Mouse (Mus musculus): Measurements from ENCODE around the gene Tsku. TPM values are rescaled to one million over a fixed set of nuclear protein-coding genes. Genes with fewer than 3 reads are reported as not detected.

Tsku gene
- polyA plus RNA-seq, 1 experiment = not detected

DNA sequence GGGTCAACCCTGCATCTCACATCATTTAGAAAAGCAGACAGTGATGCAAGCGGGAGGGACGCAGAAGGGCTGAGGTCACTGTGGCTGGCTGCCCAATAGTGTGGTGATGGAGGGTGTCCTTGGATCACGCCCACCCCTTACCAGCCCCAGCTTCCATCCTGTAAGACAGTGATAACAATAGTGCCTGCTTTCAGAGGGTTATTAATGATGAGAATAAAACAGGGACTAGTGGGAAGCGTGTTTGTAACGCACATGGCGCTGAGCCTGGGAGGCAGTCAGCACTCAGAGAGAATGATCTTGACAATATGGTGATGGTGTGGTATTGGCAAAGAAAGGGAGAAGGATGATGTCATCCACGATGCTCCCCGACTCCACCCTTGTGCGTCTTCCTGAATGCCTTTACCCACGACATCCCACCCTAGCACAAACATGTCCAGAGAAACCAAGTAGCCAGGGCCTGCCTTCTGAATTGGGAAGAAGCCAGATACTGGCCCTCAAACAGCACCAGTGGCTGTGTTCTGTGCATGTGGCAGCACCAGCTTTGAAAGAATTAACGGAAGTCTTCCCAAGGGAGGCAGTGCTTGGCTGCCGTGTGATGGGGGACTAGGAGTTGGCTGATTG is 27.9 kb upstream of the Tsku start:
- Histone ChIP-seq H3K4me3 (replicated peaks) (no peak overlapping the region), H3K27me3 (ENCODE audit: control insufficient read depth) (no peaks in the 10 kb centered on the region), H3K9me3 (ENCODE audit: control insufficient read depth, low read length) (no peaks in the 10 kb centered on the region), H3K36me3 (ENCODE audit: control insufficient read depth) (no peaks in the 10 kb centered on the region), H3K4me1 (ENCODE audit: control insufficient read depth) (no peaks in the 10 kb centered on the region)
- TF ChIP-seq TAL1 (IDR thresholded peaks at IDR 0.05; ENCODE audit: low read length) (no peak), GATA1 (IDR thresholded peaks at IDR 0.05; ENCODE audit: low read length) (no peak)

- Histone ChIP-seq H3K4me3 (replicated peaks) (no peak overlapping the region), H3K36me3 (ENCODE audit: control insufficient read depth) (no peaks in the 10 kb centered on the region), H3K4me1 (ENCODE audit: control insufficient read depth) (no peaks in the 10 kb centered on the region), H3K27me3 (ENCODE audit: control insufficient read depth) (no peaks in the 10 kb centered on the region), H3K9me3 (ENCODE audit: control insufficient read depth, low read length) (no peaks in the 10 kb centered on the region)
- TF ChIP-seq GATA1 (IDR thresholded peaks at IDR 0.05; ENCODE audit: low read length) (no peak), TAL1 (IDR thresholded peaks at IDR 0.05; ENCODE audit: low read length) (no peak)
Observed at GRCm38 (mm10) chr7:98387201-98387600, 26.1 kb upstream of the Tsku start.

DNA sequence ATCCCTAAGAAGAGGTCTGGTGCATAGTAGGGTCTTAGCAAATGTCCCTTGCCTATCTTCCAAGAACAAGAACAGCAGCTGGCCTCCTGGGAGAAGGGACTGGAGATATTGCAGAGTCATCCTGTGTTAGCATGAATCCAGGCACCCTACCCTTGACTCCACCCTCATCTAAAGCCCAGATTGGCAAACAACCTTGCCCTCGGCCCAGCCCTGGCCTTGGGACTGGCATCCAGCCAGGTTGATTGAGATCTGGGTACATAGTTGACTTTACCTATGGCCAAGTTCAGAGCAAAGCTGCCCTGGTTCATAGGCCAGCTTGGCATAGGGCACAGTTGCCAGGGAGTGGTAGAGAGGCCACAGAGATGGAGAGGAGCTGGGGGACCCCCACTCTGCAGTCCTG is 24.0 kb upstream of the Tsku start:
- no peaks in the 10 kb centered on the region for H3K27me3 ChIP-seq (ENCODE audit: control insufficient read depth)

GRCm38 (mm10) chr7:98383337-98383736 is 22.2 kb upstream of the Tsku start:
- TF ChIP-seq GATA1 (IDR thresholded peaks at IDR 0.05; ENCODE audit: low read length) = no peak
- no peak for TF ChIP-seq TAL1 (IDR thresholded peaks at IDR 0.05; ENCODE audit: low read length)
- Histone ChIP-seq H3K4me3 (replicated peaks) (no peak overlapping the region), H3K4me1 (ENCODE audit: control insufficient read depth) (no peaks in the 10 kb centered on the region), H3K27me3 (ENCODE audit: control insufficient read depth) (no peaks in the 10 kb centered on the region), H3K9me3 (ENCODE audit: control insufficient read depth, low read length) (no peaks in the 10 kb centered on the region), H3K36me3 (ENCODE audit: control insufficient read depth) (no peaks in the 10 kb centered on the region)

More for the DNA sequence above, 24.0 kb upstream of the Tsku start:
- Histone ChIP-seq H3K9me3 (ENCODE audit: control insufficient read depth, low read length) (no peaks in the 10 kb centered on the region), H3K36me3 (ENCODE audit: control insufficient read depth) (no peaks in the 10 kb centered on the region), H3K4me1 (ENCODE audit: control insufficient read depth) (no peaks in the 10 kb centered on the region), H3K4me3 (replicated peaks) (no peak overlapping the region)
- no peak for TF ChIP-seq GATA1 (IDR thresholded peaks at IDR 0.05; ENCODE audit: low read length)
- TF ChIP-seq TAL1 (IDR thresholded peaks at IDR 0.05; ENCODE audit: low read length) = no peak

DNA sequence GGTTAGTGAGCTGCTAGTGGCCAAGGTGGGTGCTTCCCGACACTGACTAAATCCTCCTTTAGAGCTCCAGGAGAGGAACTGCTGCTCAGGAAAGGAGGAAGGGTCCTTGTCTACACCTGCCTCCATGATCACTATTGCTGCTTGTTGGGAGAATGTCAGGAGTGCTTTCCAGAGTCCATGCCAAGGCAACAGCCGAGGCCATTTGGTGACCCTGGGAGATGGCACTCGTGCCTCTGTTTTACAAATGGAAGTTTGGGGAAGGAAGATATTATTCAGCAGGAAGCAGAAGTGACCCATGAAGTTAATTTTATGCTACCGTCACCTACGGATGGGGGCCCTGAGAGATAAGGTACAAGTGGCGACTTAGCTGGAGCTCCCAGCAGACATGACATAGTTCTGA is 21.7 kb upstream of the Tsku start:
- H3K9me3 ChIP-seq (ENCODE audit: control insufficient read depth, low read length) = no peaks in the 10 kb centered on the region
- no peaks in the 10 kb centered on the region for H3K27me3 ChIP-seq (ENCODE audit: control insufficient read depth)
- H3K4me1 ChIP-seq (ENCODE audit: control insufficient read depth) = no peaks in the 10 kb centered on the region
- TF ChIP-seq GATA1 (IDR thresholded peaks at IDR 0.05; ENCODE audit: low read length) (no peak), TAL1 (IDR thresholded peaks at IDR 0.05; ENCODE audit: low read length) (no peak)
- H3K36me3 ChIP-seq (ENCODE audit: control insufficient read depth) = no peaks in the 10 kb centered on the region
- H3K4me3 ChIP-seq (replicated peaks) = no peak overlapping the region

GRCm38 (mm10) chr7:98380224-98380925 is 19.2 kb upstream of the Tsku start:
- Histone ChIP-seq H3K4me1 (ENCODE audit: control insufficient read depth) (no peaks in the 10 kb centered on the region), H3K4me3 (replicated peaks) (no peak overlapping the region), H3K27me3 (ENCODE audit: control insufficient read depth) (no peaks in the 10 kb centered on the region), H3K36me3 (ENCODE audit: control insufficient read depth) (no peaks in the 10 kb centered on the region), H3K9me3 (ENCODE audit: control insufficient read depth, low read length) (no peaks in the 10 kb centered on the region)
- TF ChIP-seq TAL1 (IDR thresholded peaks at IDR 0.05; ENCODE audit: low read length) = no peak
- TF ChIP-seq GATA1 (IDR thresholded peaks at IDR 0.05; ENCODE audit: low read length) = no peak

- Histone ChIP-seq H3K9me3 (ENCODE audit: control insufficient read depth, low read length) (no peaks in the 10 kb centered on the region), H3K27me3 (ENCODE audit: control insufficient read depth) (no peaks in the 10 kb centered on the region), H3K36me3 (ENCODE audit: control insufficient read depth) (no peaks in the 10 kb centered on the region), H3K4me1 (ENCODE audit: control insufficient read depth) (no peaks in the 10 kb centered on the region), H3K4me3 (replicated peaks) (no peak overlapping the region)
- TF ChIP-seq GATA1 (IDR thresholded peaks at IDR 0.05; ENCODE audit: low read length) = no peak
- TF ChIP-seq TAL1 (IDR thresholded peaks at IDR 0.05; ENCODE audit: low read length) = no peak
Observed at GRCm38 (mm10) chr7:98379232-98379631, 18.1 kb upstream of the Tsku start.

DNA sequence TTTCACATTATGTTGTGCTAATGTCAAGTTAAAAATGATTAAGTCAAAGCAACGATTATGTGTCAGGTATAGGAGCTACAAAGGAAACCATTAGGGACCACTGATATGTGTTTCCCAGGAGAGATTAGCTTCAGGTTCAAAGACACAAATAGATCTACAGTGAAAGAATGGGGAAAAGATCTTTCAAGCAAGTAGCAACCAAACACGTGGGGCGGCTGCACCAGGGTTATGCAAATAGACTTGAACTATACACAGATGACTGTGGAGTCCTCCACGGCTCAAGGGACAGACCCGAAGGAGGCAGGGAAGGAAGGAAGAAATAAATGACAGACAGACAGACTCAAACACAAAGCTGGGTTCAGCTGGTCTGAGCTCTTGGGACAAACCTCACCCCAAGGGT is 16.1 kb upstream of the Tsku start:
- H3K4me3 ChIP-seq (replicated peaks) = no peak overlapping the region
- H3K9me3 ChIP-seq (ENCODE audit: control insufficient read depth, low read length) = no peaks in the 10 kb centered on the region
- H3K36me3 ChIP-seq (ENCODE audit: control insufficient read depth) = no peaks in the 10 kb centered on the region
- no peaks in the 10 kb centered on the region for H3K27me3 ChIP-seq (ENCODE audit: control insufficient read depth)
- H3K4me1 ChIP-seq (ENCODE audit: control insufficient read depth) = no peaks in the 10 kb centered on the region
- TF ChIP-seq TAL1 (IDR thresholded peaks at IDR 0.05; ENCODE audit: low read length) (no peak), GATA1 (IDR thresholded peaks at IDR 0.05; ENCODE audit: low read length) (no peak)

- Histone ChIP-seq H3K36me3 (ENCODE audit: control insufficient read depth) (no peaks in the 10 kb centered on the region), H3K9me3 (ENCODE audit: control insufficient read depth, low read length) (no peaks in the 10 kb centered on the region), H3K27me3 (ENCODE audit: control insufficient read depth) (no peaks in the 10 kb centered on the region; the same call in 1 of the 2 replicates), H3K4me3 (replicated peaks) (no peak overlapping the region), H3K4me1 (ENCODE audit: control insufficient read depth) (no peaks in the 10 kb centered on the region)
- TF ChIP-seq GATA1 (IDR thresholded peaks at IDR 0.05; ENCODE audit: low read length) (no peak), TAL1 (IDR thresholded peaks at IDR 0.05; ENCODE audit: low read length) (no peak)
Observed at GRCm38 (mm10) chr7:98371161-98371560, 10.0 kb upstream of the Tsku start.

Data from erythroblast, embryonic 14.5 days (primary cell).